Mouse (Mus musculus): ENCODE data around the gene Ttll6. TPM values are rescaled to one million over a fixed set of nuclear protein-coding genes. Genes with fewer than 3 reads are reported as not detected.
"Not testable (repeated sequence)": the region's sequence is repeated elsewhere in the genome, so short reads cannot be mapped to it uniquely, and the experiment has no call there.

Ttll6 gene
- polyA plus RNA-seq (2012; rRNA removed): 0.17 and 0.28 TPM in 2 replicates

DNA sequence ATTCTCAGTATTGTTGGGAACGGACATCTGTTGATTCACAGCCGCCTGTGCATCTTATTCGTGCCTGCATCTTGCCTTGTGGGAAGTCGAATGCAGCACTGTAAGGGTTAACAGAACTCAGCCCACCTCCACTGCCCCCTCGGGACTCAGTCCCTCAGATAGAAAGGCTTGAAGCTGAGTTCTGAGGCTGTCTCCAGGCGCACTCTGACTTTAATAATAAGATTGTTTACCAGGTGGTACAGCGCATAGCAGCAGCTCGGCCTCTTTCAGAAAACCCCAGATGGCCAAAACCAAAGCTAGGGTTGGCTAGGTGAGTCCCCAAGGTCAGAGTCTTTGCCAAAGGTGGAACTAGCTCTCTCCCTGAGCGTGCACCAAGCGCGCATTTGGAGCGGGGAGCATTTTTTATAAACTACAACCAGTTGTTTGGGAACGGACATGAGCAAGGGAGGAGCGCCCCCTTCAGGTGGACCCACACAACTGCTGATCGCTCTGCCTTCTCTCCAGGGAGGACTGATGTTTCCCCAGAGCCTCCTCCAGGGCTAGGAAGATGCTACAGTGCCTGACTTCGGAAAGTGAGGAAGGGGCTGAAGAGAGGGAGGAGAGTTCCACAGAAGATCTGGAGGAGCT, at the start of gene Ttll6:
Gene Ttll6 (plus strand): TSS at position 548 of the 627 bp plus-strand sequence.
- no peak within 1 kb of the TSS for H3K27ac ChIP-seq (ENCODE audit: control insufficient read depth, insufficient read depth, low read length)
- H3K36me3 ChIP-seq (ENCODE audit: control insufficient read depth, insufficient read depth, low read length): no peaks in the 10 kb centered on the region
- TF ChIP-seq CTCF (IDR thresholded peaks at IDR 0.05; ENCODE audit: borderline replicate concordance, control insufficient read depth, extremely low read depth, insufficient read depth, low read length, poor library complexity) (peak; percentile 62; the same call in 1 of the 2 replicates), POLR2A (IDR thresholded peaks at IDR 0.05; ENCODE audit: control insufficient read depth, extremely low read depth, insufficient read depth, low read length, poor library complexity) (no peak)
- WGBS: 38% methylated on average over 16 of the region's 16 CpGs
- peak; percentile 23 for DNase-seq
- no peaks in the 10 kb centered on the region for H3K27me3 ChIP-seq (ENCODE audit: control insufficient read depth, insufficient read depth, low read length)
- H3K4me1 ChIP-seq (replicated peaks; ENCODE audit: control insufficient read depth, insufficient read depth, low read length): no peaks in the 10 kb centered on the region
- no peak within 1 kb of the TSS for H3K4me3 ChIP-seq (ENCODE audit: control insufficient read depth, insufficient read depth, low read length)

DNA sequence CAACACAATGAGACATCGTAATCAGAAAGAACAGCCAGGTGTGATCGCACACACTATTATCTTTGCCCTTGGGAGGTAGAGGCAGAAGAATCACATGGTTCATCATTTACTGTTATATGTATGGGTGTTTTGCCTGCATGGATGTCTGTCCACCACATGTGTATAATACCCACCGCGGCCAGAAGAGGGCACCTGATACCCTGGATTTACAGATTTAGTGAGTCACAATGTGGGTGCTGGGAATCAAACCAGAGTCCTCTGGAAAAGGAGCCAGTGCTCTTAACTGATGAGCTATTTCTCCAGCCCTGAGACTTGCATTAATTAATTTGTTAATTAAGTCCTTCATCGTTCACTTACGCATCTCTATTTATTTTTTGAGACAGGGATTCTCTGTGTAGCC, 45.6 kb upstream of the Ttll6 start:
- no peaks in the 10 kb centered on the region for H3K27me3 ChIP-seq (ENCODE audit: control insufficient read depth, insufficient read depth, low read length)
- WGBS: 88% methylated on average over 6 of the region's 6 CpGs
- no peak for TF ChIP-seq POLR2A (IDR thresholded peaks at IDR 0.05; ENCODE audit: control insufficient read depth, extremely low read depth, insufficient read depth, low read length, poor library complexity)
- no peak for TF ChIP-seq CTCF (IDR thresholded peaks at IDR 0.05; ENCODE audit: borderline replicate concordance, control insufficient read depth, extremely low read depth, insufficient read depth, low read length, poor library complexity)
- no peaks in the 10 kb centered on the region for H3K4me1 ChIP-seq (replicated peaks; ENCODE audit: control insufficient read depth, insufficient read depth, low read length)
- no peak overlapping the region for H3K4me3 ChIP-seq (ENCODE audit: control insufficient read depth, insufficient read depth, low read length)
- H3K36me3 ChIP-seq (ENCODE audit: control insufficient read depth, insufficient read depth, low read length): no peaks in the 10 kb centered on the region
- no peak for DNase-seq
- H3K27ac ChIP-seq (ENCODE audit: control insufficient read depth, insufficient read depth, low read length): no peak overlapping the region

DNA sequence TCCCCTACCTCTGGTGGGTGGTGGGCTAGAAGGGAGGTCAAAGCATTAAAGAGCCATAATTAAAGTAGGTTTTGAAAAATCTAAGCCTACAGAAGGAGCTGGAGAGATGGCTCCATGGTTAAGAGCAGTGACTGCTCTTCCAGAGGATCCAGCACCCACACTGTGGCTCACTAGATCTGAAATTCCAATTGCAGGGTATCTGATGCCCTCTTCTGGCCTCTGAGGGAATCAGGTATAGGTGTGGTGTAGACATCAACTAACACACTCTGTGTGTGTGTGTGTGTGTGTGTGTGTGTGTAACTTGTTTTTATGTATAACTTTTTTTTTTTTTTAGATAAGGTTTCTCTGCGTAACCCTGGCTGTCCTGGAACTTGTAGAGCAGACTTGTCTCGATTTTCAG, 42.5 kb upstream of the Ttll6 start:
- no peaks in the 10 kb centered on the region for H3K4me1 ChIP-seq (replicated peaks; ENCODE audit: control insufficient read depth, insufficient read depth, low read length)
- H3K4me3 ChIP-seq (ENCODE audit: control insufficient read depth, insufficient read depth, low read length): no peak overlapping the region
- DNase-seq: no peak
- no peaks in the 10 kb centered on the region for H3K36me3 ChIP-seq (ENCODE audit: control insufficient read depth, insufficient read depth, low read length)
- TF ChIP-seq POLR2A (IDR thresholded peaks at IDR 0.05; ENCODE audit: control insufficient read depth, extremely low read depth, insufficient read depth, low read length, poor library complexity) (no peak), CTCF (IDR thresholded peaks at IDR 0.05; ENCODE audit: borderline replicate concordance, control insufficient read depth, extremely low read depth, insufficient read depth, low read length, poor library complexity) (no peak)
- no peak overlapping the region for H3K27ac ChIP-seq (ENCODE audit: control insufficient read depth, insufficient read depth, low read length)
- 78% methylated on average over 2 of the region's 2 CpGs for WGBS
- H3K27me3 ChIP-seq (ENCODE audit: control insufficient read depth, insufficient read depth, low read length): no peaks in the 10 kb centered on the region

DNA sequence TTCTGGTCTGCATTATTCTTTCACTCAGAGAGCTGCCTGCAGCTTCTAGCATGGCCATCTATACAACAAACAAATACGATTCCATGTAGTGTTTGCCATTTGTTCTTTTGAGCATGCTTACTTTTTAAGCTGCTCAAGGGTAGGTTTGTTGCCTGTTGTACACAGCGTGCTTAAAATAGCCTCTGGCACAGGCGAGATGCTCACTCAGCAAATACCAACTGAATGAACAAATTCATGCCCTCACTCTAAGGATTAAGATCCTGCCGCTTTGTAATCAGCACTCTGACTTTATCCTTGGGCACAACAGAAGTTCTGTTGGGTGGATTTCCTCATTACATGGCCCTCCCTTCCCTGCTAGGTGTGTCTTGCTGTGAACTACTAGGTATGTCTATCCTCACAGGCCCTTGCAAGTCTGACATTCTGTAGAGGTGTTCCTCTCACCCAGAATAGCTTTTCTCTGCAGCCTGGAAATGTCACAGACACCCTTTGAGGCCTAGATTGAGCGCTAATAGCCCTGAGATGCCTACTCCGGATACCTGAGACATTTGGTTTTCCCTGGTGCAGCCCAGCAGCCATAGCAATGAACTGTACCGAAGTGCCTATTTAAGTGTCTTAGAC, 40.8 kb upstream of the Ttll6 start:
- 50% methylated on average over 7 of the region's 7 CpGs for WGBS
- no peak for TF ChIP-seq CTCF (IDR thresholded peaks at IDR 0.05; ENCODE audit: borderline replicate concordance, control insufficient read depth, extremely low read depth, insufficient read depth, low read length, poor library complexity)
- no peak for TF ChIP-seq POLR2A (IDR thresholded peaks at IDR 0.05; ENCODE audit: control insufficient read depth, extremely low read depth, insufficient read depth, low read length, poor library complexity)

DNA sequence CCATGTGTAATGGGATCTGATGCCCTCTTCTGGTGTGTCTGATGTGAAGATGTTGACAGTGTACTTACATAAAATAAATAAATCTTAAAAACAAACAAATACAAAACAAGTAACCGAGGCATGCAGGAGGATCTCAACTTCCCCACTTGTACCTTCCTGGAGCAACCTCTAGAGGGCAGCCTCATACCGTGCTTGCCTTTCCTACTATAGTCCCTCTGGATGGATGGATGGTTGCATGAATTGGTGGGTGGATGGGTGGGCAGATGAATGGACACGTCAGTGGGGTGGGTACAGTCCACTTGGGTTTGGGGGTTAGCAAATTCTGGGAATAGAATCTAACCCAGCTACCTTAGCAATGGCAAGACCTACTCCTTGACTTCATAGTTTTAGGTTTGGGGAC, 40.2 kb upstream of the Ttll6 start:
- Histone ChIP-seq H3K4me3 (ENCODE audit: control insufficient read depth, insufficient read depth, low read length) (no peak overlapping the region), H3K4me1 (replicated peaks; ENCODE audit: control insufficient read depth, insufficient read depth, low read length) (no peaks in the 10 kb centered on the region), H3K36me3 (ENCODE audit: control insufficient read depth, insufficient read depth, low read length) (no peaks in the 10 kb centered on the region), H3K27ac (ENCODE audit: control insufficient read depth, insufficient read depth, low read length) (no peak overlapping the region; the same call in 1 of the 2 replicates), H3K27me3 (ENCODE audit: control insufficient read depth, insufficient read depth, low read length) (no peaks in the 10 kb centered on the region)
- TF ChIP-seq CTCF (IDR thresholded peaks at IDR 0.05; ENCODE audit: borderline replicate concordance, control insufficient read depth, extremely low read depth, insufficient read depth, low read length, poor library complexity) (no peak), POLR2A (IDR thresholded peaks at IDR 0.05; ENCODE audit: control insufficient read depth, extremely low read depth, insufficient read depth, low read length, poor library complexity) (no peak)
- 5% methylated on average over 3 of the region's 3 CpGs for WGBS
- DNase-seq: peak; percentile 35

More for the DNA sequence above, 40.8 kb upstream of the Ttll6 start:
- Histone ChIP-seq H3K27me3 (ENCODE audit: control insufficient read depth, insufficient read depth, low read length) (no peaks in the 10 kb centered on the region), H3K4me1 (replicated peaks; ENCODE audit: control insufficient read depth, insufficient read depth, low read length) (no peaks in the 10 kb centered on the region), H3K4me3 (ENCODE audit: control insufficient read depth, insufficient read depth, low read length) (no peak overlapping the region), H3K27ac (ENCODE audit: control insufficient read depth, insufficient read depth, low read length) (no peak overlapping the region), H3K36me3 (ENCODE audit: control insufficient read depth, insufficient read depth, low read length) (no peaks in the 10 kb centered on the region)
- DNase-seq: no peak

DNA sequence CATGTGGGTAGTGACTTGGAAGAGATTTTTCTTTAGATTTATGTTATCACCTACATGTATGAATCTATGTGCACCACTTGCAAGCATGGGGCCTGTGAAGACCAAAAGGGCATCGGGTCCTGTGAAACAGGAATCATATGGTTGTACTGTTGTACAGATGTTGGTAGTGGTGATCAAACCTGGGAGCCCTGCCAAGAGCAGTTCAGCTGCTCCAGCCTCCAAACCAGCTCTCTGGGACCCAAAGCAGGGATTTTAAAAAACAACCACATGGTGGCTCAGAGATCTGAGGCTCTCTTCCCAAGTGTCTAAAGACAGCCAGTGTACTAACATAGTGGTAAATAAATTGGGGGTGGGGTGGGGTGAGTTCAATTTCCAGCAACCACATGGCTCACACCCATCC, 25.2 kb upstream of the Ttll6 start:
- Histone ChIP-seq H3K4me3 (ENCODE audit: control insufficient read depth, insufficient read depth, low read length) (no peak overlapping the region), H3K27me3 (ENCODE audit: control insufficient read depth, insufficient read depth, low read length) (no peaks in the 10 kb centered on the region), H3K36me3 (ENCODE audit: control insufficient read depth, insufficient read depth, low read length) (no peaks in the 10 kb centered on the region), H3K4me1 (replicated peaks; ENCODE audit: control insufficient read depth, insufficient read depth, low read length) (no peaks in the 10 kb centered on the region), H3K27ac (ENCODE audit: control insufficient read depth, insufficient read depth, low read length) (no peak overlapping the region)
- DNase-seq: no peak
- TF ChIP-seq POLR2A (IDR thresholded peaks at IDR 0.05; ENCODE audit: control insufficient read depth, extremely low read depth, insufficient read depth, low read length, poor library complexity) (no peak), CTCF (IDR thresholded peaks at IDR 0.05; ENCODE audit: borderline replicate concordance, control insufficient read depth, extremely low read depth, insufficient read depth, low read length, poor library complexity) (no peak)
- 40% methylated on average over 1 of the region's 1 CpGs for WGBS

DNA sequence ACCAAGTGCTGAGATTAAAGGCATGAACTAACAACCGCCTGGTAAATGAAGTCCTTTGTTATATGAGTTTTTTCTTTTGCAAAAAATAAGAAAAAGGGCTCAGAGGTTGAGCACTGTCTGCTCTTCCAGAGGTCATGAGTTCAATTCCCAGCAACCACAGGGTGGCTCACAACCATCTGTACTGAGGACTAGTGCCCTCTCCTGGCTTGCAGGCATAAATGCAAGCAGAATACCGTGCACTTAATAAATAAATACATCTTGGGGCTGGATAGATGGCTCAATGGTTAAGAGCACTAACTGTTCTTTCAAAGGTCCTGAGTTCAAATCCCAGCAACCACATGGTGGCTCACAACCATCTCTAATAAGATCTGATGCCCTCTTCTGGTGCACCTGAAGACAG, 22.6 kb upstream of the Ttll6 start:
- WGBS: 67% methylated on average over 2 of the region's 2 CpGs

More for the DNA sequence above, 22.6 kb upstream of the Ttll6 start:
- not testable (repeated sequence) for H3K27me3 ChIP-seq (ENCODE audit: control insufficient read depth, insufficient read depth, low read length); H3K4me1 ChIP-seq (replicated peaks; ENCODE audit: control insufficient read depth, insufficient read depth, low read length); H3K36me3 ChIP-seq (ENCODE audit: control insufficient read depth, insufficient read depth, low read length); H3K4me3 ChIP-seq (ENCODE audit: control insufficient read depth, insufficient read depth, low read length); H3K27ac ChIP-seq (ENCODE audit: control insufficient read depth, insufficient read depth, low read length); DNase-seq
